Mouse (Mus musculus): ENCODE results near the gene Uap1.
"Not testable (repeated sequence)": the region's sequence is repeated elsewhere in the genome, so short reads cannot be mapped to it uniquely, and the experiment has no call there.

Gene Uap1

DNA sequence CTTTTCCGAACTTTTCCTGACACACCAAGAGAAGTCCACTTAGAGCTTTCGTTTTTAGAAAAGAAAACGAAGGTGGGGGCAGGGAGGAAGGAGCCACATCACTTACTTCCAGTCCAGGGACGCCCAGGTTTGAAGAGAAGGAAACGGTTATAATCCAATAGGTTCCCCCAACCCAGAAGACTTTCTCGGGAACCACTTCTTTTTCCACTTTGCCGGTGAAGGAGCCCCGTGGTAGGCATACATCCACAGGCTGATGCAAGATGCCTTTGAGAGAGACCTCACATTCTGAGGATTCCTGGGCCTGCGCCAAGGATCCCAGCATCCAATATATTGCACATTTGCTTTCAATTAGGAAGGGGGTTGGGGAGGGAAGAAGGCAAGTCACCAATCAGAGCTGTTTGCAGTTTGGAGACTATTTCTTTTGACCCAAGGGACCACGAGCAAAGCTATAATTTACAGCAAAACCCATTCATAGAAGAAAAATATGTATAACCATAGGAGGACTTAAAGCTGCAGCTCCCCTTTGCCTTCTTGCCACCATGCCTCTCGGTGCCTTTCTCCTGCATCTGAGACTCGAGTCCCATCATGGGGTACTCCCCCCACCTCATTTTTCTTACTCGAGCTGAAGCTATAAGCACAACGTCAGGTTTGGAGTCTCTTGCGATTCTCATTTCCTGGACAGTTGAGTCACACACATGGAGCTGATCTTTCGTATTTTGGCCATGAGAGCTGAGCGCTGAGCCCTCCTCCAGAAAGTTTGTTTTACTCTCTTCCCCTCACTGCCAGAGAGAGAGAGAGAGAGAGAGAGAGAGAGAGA lies 64.0 kb downstream of the Uap1 start, which contains the start of gene Ddr2:
Ddr2 (minus strand) TSS at position 247 of the 817 bp plus-strand sequence.
- DNase-seq: peak; percentile 38

- DNase-seq: no peak
These were observed 64.8 kb downstream of the Uap1 start for GRCm38 (mm10) chr1:170109776-170110515.

DNA sequence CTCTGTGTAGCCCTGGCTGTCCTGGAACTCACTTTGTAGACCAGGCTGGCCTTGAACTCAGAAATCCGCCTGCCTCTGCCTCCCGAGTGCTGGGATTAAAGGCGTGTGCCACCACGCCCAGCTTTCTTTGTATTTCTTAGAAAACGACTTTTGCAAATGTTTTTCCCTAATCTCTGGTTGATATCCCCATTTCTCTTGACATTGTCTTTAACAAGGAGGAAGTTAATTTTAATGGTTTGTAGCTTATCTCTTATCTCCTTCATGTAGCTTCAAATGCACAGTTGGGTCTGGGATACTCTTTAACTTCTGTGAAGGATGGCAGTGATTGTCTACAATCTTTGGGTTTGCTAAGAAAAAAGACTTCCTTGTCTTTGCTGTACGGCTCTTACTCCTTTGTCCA lies 71.9 kb downstream of the Uap1 start:
- DNase-seq: not testable (repeated sequence)

All from cerebellum, adult 9-10 months (tissue).